Mouse (Mus musculus) left cerebral cortex, postnatal 4 days (tissue): ENCODE results near the gene Gm49380. TPM values are rescaled to one million over a fixed set of nuclear protein-coding genes. Genes with fewer than 3 reads are reported as not detected.

Source experiments
- DNase-seq: peaks from one replicate; pipeline ENCODE4 v3.0.0-alpha.2; 2022
- intact Hi-C: fragments of 180-260 bp; cut with DNase I; formaldehyde crosslinking; loops from one replicate; pipeline ENCODE4 v1.15.1; 2025
- total RNA-seq, 2 experiments: library from RNA; stranded (reverse); gene quantifications; 2 replicates each; pipeline ENCODE4 v1.2.3; 2021

Gm49380 gene
- total RNA-seq, 2 experiments from 2014 or later = 0.44 TPM; not detected in 1

- intact Hi-C loops = no loop called here
- no peak for DNase-seq
Observed at GRCm38 (mm10) chr9:44049381-44050165, 63.7 kb downstream of the Gm49380 start.

- intact Hi-C loops = no loop called here
- DNase-seq = no peak
Observed at GRCm38 (mm10) chr9:44048541-44049380, 64.5 kb downstream of the Gm49380 start.

- intact Hi-C loops = no loop called here
- no peak for DNase-seq
Observed at GRCm38 (mm10) chr9:44047571-44048490, 65.5 kb downstream of the Gm49380 start.

DNA sequence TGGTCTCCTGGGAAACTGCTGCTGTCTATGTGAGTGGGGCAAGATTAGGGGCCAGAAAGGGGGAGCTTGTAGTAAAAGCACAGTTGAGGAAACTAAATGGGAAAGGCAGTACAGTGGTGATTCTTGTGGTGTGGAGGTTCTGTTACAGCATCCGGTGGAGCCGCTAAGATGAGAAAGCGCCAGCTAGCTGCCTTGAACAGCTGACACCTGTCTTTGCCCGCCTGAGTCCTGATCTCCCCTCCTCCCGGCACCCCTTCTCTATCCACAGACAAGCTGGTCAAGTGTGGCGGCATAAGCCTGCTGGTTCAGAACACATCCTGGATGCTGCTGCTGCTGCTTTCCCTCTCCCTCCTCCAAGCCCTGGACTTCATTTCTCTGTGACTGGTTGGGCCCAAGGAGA, 66.2 kb downstream of the Gm49380 start:
- DNase-seq = no peak
- intact Hi-C loops = no loop called here

DNA sequence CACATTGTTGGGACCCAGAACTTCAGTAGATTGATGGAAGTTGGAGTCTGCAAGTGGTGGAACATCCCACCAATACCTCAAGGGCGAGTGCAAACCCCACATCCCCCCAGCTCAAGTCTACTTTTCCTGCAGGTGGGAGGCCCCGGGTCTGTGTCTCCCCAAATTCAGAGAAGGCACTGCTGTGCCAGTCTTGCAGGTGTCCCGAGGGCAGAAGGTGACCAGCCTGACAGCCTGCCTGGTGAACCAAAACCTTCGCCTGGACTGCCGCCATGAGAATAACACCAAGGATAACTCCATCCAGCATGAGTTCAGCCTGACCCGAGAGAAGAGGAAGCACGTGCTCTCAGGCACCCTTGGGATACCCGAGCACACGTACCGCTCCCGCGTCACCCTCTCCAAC, 66.9 kb downstream of the Gm49380 start:
- no peak for DNase-seq
- intact Hi-C loops = no loop called here

DNA sequence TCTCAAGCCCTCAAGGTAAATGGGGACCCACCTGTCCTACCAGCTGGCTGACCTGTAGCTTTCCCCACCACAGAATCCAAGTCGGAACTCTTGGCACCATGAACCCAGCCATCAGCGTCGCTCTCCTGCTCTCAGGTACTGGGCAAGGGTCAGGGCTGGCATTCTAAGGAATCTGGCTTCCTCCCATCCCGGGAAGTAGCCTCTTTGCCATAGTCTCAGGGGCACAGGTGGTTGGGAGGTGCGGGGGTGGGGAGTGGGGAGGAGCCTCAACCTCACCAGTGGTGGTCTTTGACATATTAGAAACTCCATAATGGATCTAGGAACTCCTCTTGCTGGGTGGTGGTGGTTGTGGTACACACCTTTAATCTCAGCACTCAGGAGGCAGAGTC, 67.4 kb downstream of the Gm49380 start:
- intact Hi-C loops = no loop called here
- DNase-seq = no peak

DNA sequence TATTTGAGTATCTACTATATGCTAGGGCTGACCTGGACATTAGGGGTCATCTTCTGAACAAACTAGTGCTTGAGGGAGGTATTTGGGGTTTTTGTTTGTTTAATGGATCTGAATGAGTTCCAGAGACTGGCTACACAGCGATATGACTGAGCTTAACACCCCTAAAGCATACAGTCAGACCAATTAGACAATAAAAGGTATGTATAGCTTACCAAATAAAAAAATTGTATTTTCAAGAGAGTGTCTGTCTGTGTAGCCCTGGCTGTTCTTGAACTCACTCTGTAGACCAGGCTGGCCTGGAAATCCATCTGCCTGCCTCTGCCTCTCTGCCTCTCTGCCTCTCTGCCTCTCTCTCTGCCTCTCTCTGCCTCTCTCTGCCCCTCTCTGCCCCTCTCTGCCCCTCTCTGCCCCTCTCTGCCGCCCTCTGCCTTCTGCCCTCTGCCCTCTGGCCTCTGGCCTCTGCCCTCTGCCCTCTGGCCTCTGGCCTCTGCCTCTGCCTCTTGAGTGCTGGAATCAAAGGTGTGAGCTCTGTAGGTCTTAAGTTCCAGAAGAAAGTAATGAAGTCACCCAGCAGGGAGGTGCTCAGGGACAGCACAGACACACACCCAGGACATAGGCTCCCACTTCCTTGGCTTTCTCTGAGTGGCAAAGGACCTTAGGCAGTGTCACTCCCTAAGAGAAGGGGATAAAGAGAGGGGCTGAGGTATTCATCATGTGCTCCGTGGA, 68.0 kb downstream of the Gm49380 start:
- intact Hi-C loops = no loop called here

DNA sequence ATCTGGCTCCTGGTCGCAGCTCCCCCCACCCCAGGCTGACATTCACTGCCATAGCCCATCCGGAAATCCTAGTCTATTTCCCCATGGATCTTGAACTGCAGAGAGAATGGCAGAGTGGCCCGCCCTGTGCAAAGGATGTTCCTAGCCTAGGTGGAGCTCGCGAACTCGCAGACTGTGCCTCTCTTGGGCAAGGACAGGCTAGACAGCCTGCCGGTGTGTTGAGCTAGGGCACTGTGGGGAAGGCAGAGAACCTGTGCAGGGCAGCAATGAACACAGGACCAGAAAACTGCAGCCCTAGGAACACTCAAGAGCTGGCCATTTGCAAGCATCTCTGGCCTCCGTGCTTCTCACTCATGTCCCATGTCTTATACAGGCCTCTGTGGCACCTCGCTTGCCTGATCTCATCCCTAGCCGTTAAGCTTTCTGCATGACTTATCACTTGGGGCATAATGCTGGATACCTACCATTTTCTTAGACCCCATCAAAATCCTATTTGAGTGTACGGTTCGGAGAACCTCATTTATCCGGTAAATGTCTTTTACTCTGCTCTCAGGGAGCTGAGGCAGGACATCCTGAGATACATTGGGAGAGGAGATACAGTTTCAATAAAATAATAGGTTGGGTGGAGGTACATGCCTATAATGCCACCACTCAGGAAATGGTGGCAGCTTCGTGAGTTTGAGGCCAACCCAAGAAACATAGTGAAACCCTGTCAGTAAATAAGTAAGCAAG, 68.7 kb downstream of the Gm49380 start:
- intact Hi-C loops = loop anchor here (5.0 kb wide), 1 partner anchor 57 kb away; no protein-coding TSS in a partner anchor
- no peak for DNase-seq

More for the DNA sequence above, 68.0 kb downstream of the Gm49380 start:
- DNase-seq = no peak

DNA sequence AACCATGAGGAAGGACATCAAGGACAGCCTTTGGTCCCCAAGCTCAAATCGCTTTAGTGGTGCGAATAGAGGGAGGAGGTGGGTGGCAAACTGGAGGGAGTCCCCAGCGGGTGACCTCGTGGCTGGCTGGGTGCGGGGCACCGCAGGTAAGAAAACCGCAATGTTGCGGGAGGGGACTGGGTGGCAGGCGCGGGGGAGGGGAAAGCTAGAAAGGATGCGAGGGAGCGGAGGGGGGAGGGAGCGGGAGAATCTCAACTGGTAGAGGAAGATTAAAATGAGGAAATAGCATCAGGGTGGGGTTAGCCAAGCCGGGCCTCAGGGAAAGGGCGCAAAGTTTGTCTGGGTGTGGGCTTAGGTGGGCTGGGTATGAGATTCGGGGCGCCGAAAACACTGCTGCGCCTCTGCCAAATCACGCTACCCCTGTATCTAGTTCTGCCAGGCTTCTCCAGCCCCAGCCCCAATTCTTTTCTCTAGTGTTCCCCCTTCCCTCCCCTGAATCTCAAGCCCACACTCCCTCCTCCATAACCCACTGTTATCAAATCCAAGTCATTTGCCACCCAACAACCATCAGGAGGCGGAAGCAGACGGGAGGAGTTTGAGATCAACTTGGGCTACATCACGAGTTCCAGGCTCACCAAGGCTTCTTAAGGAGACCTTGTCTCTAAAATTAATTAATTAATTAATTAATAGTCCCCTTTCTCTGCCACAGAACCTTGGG, 69.4 kb downstream of the Gm49380 start:
- DNase-seq = no peak
- intact Hi-C loops = loop anchor here (2.0 to 5.0 kb wide), 2 partner anchors 23 to 57 kb away; partner anchors contain the start of gene Usp2

DNA sequence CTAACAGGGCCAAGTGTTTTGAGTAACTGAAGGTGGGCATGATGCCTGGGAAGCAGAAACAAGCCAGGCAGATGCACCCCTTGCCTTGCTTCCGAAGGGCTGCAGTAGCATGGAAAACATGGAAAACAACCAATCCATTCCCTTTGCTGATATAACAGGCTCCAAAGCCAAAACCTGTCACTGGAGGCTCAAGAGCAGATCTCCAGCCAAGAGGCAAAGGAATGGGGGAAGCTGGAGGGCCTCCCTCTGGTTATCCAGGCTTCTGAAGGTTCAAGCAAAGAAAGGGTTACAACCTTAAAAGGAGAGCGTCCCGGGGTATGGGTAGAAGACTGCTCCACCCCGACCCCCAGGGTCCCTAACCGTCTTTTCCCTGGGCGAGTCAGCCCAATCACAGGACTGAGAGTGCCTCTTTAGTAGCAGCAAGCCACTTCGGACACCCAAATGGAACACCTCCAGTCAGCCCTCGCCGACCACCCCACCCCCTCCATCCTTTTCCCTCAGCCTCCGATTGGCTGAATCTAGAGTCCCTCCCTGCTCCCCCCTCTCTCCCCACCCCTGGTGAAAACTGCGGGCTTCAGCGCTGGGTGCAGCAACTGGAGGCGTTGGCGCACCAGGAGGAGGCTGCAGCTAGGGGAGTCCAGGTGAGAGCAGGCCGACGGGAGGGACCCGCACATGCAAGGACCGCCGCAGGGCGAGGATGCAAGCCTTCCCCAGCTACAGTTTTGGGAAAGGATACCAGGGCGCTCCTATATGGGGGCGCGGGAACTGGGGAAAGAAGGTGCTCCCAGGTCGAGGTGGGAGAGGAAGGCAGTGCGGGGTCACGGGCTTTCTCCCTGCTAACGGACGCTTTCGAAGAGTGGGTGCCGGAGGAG, 70.2 kb downstream of the Gm49380 start, which contains the start of gene Thy1:
TSS of gene Thy1 (plus strand) at position 549 of the 872 bp plus-strand sequence.
- DNase-seq = peak; percentile 63
- intact Hi-C loops = loop anchor here (2.0 to 5.0 kb wide), 2 partner anchors 24 to 56 kb away; partner anchors contain the start of gene Usp2

DNA sequence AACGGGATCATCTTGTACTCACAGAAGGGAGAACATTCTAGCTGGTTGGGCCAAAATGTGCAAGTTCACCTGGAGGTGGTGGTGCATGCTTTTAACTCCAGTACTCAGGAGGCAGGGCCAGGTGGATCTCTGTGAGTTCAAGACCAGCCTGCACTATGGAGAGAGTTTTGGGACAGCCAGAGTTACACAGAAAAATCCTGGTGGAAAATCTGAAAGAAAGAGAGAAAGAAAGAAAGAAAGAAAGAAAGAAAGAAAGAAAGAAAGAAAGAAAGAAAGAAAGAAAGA, 71.0 kb downstream of the Gm49380 start:
- no peak for DNase-seq
- intact Hi-C loops = loop anchor here (2.0 to 5.0 kb wide), 2 partner anchors 24 to 55 kb away; partner anchors contain the start of gene Usp2

- peak; percentile 49 for DNase-seq
- intact Hi-C loops = loop anchor here (2.0 to 5.0 kb wide), 2 partner anchors 25 to 54 kb away; partner anchors contain the start of gene Usp2
Observed at GRCm38 (mm10) chr9:44041511-44042395, 71.5 kb downstream of the Gm49380 start.

GRCm38 (mm10) chr9:44037106-44037505, 76.2 kb downstream of the Gm49380 start:
- no peak for DNase-seq
- intact Hi-C loops = no loop called here

DNA sequence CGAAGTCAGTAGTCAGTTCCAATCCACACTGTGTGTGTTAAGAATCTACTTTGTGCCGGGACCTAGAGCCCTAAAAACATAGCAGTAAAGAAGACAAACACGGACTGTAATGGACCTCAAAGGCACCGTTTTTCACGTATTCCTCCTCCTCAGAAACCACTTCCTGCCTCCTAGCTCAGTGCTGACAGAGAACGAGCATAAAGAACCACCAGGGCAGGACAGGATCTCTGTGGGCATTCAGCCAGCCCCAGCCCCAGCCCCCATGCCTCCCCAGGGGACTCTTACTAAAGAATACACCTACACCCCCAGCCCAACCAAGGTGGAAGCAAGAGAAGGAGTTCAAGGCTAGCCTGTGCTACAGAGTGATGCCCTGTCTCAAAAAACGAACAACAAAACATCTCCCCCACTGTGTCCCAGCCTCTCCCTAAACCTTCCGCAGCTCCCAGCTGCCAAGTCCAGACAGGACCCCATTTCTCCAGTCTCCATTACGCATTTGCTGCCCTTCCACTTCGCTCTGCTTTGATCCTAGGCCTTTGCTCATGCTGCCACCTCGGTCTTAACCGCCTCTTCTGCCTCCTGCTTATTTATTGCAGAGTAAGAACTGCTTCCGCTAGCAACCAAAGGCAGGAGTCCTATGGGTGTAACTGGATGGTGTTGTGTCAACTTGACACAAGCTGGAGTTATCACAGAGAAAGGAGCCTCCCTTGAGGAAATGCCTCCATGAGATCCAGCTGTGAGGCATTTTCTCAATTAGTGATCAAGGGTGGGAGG, 79.2 kb downstream of the Gm49380 start:
- no peak for DNase-seq
- intact Hi-C loops = no loop called here

GRCm38 (mm10) chr9:44033317-44033716, 80.0 kb downstream of the Gm49380 start:
- intact Hi-C loops = no loop called here
- no peak for DNase-seq

DNA sequence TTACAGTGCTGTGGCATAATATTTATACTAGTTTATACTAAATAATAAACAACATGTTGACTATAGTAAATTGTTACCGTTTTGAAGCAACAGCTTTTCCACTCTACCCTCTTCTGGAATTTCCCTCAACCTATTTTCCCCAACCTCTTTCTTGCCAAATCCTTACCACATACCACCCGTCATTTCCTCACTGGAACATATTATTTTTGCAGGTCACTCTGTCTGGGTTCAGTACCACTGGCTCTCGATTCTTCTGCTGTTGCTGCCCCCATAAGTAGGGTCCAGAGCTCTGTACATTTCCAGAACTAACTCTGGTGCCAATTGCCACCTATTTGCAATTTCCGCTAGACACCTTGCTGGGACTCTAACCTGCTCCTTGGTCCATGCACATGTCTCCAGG, 81.4 kb downstream of the Gm49380 start:
- no peak for DNase-seq
- intact Hi-C loops = no loop called here
